Mouse (Mus musculus): ENCODE measurements at regions not wholly inside any gene's neighbourhood (a gene's known extent, or its start where the extent isn't known, plus 50 kb on each side); places are given as distances from the start of the nearest gene placed in this dataset.

DNA sequence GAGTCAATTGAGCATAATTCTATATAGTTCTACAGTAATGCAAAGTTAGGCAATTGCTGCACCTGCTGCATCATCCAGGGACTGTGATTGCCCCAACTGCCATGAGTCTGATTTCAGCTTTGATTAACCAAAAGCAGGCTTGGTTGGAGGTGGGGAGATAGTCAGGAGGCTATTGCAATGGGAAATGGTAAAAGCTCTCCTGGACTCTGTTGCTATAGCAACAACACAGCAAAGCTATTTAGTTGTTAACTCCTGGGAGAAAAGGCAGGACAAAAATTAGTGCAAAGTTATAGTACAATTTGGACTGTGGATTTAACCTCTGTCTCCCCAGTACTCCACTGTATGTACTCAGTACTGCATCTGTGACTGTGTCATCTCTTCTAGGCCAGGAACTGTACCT lies 51.7 kb upstream of the Rasgrf1 start:
- intact Hi-C loops (cut with DNase I): no loop called here

DNA sequence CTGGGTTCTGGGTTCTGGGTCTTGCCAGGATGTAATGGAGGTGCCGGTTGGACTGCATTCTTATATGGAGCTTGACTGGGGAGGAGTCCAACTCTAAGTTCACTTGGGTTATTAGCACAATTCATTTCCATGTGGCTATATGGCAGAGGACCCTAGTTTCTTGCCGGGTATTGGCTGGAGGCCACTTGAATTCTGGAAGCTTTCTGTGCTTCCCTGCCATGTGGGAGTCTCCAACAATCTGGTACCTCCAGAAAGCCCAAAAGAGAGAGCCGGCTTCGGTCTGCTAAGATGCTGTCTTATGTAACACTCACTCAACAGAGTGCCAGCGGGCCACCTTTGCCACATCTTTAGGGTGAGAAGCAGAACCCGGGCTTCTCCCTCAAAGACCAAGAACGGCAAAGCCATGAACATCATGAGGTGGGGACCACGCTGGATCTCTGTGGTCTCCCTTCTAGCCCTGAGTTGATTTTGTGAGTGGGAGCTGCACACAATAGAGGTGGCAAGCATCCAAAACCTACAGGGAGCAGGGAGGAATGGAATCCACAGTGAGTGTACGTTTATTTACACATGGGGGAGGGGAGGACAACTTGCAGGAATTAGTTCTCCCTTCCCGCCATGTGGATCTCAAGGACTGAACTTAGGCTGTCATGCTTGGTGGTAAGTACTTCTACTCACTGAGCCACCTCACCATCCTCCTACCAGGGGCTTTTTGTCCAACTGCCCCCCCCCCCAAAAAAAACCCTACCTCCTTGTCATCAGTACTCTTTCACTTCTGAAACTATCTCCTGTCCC lies 59.0 kb upstream of the Rasgrf1 start:
- intact Hi-C loops (cut with DNase I): no loop called here

DNA sequence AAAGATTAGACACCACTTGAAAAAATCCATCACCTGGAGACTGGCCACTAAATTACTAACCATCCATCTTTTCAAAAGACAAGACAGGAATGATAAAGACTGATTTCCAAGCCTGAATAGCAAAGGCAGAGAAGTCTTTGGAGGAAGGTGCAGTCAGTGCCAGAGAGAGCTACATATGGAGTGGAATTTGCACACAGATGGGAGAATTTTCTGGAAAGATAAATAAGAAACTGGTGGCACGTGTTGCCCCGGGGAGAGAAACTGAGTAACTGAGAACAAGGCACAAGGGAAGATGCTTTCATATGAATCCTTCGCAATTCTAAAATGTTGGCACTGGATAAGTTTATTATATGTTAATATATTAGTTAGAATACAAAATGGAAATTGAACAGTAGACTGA lies 59.8 kb upstream of the Rasgrf1 start:
- intact Hi-C loops (cut with DNase I): no loop called here

DNA sequence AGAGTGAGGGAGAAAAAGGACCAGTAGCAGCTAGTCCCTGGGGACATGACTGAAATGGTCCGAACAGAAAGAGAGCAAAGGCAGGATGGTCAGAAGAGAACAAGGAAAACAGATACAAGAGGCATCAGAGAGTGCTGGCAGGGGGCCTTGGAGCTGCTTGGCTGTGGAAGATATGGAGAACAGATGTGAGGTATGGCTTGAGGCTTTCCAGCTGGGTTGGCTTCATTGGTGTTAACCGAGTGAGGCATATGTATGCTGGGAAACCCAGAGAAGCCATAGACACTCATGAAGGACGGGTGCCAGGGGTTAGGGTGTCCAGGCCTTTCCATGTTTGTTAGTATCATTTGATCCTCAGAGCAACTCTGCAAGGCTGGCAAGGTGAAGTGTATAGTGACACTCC lies 61.1 kb upstream of the Rasgrf1 start:
- intact Hi-C loops (cut with DNase I): no loop called here

DNA sequence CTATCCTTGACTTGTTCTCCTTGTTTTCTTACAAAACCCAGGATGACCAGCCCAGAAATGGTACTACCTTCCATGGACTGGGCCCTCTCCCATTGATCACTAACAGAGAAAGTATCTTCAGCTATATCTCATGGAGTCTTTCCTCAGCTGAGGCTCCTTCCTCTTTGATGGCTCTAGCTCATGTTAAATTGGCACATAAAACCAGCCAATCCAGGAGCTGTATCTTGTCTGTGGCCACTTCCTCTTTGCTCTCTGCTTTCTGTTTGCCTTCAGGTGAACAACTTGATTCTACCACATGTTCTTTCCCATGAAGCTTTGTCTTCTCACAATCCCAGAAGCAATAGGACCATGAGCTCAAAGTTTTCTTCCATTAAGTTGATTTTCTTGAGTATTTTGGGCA lies 62.7 kb upstream of the Rasgrf1 start:
- intact Hi-C loops (cut with DNase I): no loop called here

DNA sequence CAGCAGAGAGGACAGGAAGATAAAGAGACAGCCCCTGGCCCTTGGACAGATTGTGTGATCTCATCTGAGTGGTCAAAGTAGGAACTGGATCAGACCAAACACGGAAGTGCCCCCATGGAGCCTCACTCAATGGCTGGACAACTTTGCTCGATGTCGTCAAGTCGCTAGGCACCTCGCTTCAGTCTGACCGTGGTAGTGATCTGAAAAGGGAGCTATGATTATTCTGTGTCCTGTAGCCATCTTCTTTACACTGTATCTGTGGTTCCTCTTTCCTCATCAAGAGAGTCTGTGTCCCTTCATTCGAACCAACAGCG lies 67.0 kb upstream of the Rasgrf1 start:
- intact Hi-C loops (cut with DNase I): no loop called here

DNA sequence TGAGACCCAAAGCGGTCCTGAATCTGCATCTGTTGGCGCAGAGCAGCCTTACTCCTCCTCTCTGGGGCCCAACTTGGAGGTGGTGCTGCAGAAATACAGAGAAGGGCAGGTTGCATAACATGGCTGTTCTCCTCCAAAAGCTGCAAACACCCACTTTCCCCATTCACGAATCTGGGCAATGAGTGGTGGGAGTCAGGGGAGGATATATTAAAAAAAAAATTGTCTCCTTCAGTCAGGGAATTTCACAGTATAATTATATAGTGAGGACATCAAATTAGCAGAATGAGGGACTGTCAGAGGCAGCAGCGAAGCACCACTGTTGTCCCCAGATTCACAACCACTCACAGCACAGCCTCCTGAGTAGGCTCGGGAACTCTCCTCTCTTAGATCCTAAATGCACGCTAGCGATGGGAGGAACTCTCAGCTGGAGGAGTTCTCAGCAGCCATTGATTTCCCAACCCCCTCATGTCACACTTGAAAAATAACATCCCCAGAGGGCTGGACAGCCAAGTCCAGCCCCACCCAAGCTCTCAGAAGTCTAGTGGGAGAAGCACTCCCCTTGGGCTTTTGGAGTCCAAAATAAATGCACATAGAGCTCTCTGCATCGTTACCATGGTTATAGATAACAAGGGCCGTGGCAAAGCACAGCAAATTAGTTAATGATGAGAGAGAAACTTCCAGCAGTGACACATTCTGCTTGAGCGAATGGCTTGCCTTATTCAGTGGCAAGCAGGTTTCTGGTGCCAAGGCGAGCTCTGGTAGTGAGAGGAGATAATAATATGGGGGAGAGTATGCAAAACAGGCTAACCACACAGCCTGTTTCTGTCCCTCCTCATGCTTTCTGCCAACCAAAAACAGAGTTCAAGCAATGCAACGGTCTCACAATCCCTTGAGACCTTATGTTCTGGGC lies 67.6 kb upstream of the Rasgrf1 start:
- intact Hi-C loops (cut with DNase I): no loop called here

DNA sequence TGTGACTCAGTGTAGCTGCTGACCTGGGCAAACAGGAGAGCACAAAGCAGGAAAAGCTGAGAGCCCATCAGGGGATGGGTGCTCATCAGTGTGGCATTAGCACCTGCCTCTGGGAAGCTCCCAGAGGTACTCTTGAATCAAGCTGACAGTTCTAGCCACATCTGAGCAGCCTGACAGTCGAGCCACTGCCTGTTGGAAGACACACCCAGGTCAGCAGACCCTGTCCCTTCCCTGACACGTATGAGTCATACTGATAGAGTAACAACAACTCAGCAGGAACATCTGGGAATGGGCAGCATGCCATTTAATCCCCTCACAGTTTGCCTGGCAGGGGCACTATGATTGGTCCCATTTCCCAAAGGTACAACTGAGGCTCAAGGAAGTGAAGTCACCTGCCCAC lies 68.3 kb upstream of the Rasgrf1 start:
- intact Hi-C loops (cut with DNase I): no loop called here

DNA sequence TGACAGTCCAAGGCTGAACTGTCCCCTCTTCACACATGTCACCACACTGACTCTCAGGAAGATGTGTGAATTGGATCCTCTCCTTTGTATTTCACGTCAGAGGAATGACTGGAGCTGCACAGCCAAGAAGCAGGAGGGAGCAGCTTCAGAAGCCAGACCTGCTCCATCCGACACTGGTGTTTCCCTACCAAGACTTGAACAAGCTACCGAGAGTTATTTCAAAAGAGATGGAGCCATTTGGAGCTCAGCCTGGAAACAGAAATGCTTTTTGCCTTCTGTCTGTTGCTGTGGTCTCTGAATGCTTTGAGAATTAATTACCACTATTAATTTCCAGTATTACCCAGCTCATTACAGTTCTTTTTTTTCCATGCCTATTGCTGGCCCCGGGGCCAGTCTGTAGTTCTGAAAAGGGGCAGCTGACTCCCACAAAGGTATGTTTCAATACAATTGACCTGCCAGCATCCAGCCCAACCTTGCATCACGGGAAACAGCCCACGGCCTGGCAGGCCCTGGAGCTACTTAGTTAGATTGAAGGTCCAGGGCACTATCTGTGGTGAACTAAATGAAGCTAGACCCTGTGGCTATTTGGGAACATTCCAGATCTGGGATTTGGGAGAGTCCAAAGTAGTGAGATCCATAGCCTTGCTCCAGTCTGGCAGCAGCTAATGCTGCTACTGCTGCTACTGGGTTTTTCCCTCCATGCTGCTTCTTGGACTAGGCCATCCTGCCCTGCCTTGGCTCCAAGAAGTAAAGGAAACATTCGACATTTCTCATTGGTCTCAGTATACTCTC lies 73.1 kb upstream of the Rasgrf1 start:
- intact Hi-C loops (cut with DNase I): no loop called here

DNA sequence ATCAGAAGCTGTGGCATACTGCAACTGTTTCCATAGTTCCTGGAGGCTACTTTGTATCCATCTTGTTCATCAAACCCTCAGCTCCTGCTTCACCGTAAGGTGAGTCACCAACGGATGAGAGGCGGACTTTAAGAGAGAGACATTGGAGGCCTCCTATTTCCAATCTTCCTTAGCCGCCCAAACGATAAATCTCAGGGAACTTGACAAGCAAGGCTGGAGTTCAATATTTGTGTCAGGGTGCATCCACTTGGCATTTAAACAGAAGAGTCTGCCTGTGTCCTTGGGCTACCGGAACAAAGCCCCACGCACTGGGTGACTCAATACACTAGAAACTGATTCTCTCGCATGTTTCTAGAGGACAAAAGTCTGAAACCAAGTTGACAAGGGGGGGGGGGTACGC lies 76.1 kb upstream of the Rasgrf1 start:
- intact Hi-C loops (cut with DNase I): no loop called here

DNA sequence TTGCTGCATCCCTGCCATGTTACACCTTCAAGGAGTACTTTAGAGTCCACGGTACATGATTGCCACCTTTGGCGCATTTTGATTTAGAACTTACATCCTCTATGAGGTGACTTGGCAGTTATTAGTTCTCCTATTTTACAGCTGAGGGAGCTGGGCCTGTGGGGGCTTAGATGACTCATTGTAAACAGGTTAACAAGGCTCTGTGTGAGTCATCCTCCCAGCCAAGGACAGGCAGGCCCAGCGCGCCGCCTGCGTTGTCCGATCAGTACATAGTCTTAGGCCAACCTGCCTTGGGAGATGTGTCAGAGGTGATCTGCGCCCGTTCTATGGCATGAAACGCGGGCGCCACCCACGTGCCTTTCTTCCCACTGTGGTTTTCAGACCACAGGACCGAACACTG lies 77.9 kb upstream of the Rasgrf1 start:
- intact Hi-C loops (cut with DNase I): no loop called here

DNA sequence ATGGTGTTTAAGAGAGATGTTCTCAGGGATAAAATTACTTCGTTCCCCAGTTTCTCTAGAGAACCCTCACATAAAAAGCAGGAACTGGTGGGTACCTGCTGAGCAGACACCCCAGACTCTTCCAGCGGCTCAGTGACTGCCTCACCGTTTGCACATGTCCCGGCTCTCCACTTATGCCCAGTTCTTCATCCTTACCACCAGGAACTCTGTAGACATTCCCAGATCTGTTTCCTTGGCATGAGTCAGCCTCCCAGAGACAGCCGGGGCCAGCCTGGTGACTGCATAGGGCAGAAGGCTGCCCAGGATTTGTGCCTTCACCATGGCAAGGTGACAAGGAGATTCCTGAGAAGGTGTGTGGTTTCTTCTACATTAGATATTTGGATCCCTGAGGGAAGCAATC lies 81.6 kb upstream of the Rasgrf1 start:
- intact Hi-C loops (cut with DNase I): loop anchor here (5.0 kb wide), 2 partner anchors 89 to 249 kb away; no protein-coding TSS in a partner anchor

DNA sequence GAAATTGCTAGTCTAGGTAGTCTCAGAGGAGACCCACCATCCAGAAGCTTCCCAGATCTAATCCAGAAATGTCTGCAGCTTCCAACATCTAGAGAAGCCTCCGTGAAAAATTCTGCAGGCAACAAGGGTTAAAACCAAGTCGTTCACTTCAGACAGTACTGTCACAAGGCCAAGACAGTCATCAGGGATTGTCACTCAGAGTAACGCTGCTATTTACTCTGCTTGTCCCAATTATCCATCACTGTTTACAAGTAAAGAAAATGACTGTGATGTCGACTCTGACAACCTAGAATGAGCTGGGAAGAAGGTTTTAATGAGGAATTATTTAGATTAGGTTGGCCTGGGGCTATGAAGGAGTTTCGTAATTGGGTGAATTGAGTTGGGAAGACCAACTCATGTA lies 82.1 kb upstream of the Rasgrf1 start:
- intact Hi-C loops (cut with DNase I): loop anchor here (1.0 to 5.0 kb wide), 3 partner anchors 90 to 250 kb away; no protein-coding TSS in a partner anchor

DNA sequence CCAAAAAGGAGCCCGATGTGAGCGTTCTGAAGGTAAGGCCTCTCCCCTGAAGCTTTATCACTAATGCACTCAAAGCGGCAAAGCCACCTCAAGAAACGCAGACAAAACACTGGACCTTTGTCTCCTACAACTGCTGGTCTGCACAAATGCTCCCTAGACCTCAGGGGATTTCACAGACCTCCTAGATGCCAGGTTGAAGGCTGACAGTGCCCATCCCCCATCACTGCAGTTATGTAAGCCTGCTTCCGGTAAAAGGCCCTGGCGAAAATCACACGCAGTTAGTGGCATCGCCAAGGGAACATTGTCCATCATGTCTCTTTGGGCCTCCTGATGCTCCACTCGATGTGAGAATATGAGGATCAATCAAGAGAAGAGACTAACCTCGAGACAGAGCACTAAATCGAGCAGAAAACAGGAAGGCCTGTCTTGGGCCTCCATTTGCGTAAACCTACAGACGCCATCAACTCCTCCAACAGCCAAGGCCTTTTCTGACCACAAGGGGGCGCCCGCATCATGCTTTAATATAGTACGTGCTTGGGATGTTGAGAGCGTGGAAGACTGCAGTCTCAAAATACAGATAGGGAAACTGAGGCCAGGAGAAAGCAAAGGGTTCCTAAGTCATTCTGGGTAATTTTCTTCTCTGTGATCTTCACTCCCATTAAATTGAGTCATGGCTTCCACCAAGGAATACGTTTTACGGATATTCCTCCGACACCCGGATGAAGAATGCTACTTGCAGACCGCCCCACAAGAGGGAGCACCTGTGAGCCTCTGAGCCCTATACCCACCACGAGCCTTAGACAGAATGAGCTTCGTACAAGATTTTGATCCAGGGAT lies 82.8 kb upstream of the Rasgrf1 start:
- intact Hi-C loops (cut with DNase I): loop anchor here (1.0 to 5.0 kb wide), 3 partner anchors 90 to 250 kb away; no protein-coding TSS in a partner anchor

DNA sequence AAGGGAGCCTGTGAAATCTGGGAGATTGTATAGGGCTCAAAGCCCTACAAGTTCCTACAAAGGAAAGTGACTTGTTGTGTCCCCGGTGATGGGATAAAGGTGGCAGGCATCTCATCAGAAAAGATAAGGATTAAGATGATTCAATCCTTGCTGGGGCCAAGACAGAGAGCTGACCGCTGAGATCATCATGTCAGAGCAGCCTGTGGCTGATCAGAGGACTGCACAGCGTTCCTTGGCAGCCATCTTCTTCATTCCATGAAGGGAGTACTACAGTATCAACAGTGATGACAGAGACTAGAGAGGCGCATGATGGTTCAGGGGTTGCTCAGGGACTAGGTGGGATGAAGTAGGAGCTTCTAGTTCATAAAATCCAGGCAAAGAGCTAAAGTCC lies 83.6 kb upstream of the Ankrd34c start:
- intact Hi-C loops (cut with DNase I): no loop called here

DNA sequence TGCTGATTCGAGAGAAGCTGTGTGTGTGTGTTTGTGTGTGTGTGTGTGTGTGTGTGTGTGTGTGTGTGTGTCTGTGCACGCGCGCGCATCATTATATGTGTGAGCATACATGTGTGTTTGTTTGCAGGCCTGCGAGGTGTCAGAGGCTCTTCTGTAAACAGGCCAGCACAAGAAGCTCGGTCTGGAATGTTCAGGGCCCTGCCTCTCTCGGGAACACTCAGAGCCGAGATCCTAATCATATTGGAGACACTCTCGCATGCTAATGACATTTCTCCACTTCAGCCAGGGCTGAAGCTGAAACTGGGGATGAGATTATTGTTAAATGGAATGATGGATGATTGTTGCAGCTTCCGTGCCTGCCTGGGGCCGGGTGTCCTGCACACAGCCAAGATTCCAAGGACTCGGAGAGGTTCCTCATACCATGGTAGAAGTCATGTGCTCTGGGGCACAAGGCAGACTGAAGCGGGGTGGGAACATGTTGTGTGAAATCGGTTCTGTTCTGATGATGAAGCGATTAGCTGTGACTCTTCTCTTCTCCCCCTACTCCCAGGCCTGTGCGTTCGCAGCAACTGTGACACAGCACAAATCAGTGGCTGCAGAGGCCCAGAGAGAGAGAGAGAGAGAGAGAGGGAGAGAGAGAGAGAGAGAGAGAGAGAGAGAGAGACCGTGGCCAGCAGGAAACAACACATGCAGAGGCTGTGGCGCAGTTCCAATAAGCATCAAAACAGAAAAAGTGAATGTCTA lies 83.0 kb upstream of the Ankrd34c start:
- intact Hi-C loops (cut with DNase I): no loop called here

DNA sequence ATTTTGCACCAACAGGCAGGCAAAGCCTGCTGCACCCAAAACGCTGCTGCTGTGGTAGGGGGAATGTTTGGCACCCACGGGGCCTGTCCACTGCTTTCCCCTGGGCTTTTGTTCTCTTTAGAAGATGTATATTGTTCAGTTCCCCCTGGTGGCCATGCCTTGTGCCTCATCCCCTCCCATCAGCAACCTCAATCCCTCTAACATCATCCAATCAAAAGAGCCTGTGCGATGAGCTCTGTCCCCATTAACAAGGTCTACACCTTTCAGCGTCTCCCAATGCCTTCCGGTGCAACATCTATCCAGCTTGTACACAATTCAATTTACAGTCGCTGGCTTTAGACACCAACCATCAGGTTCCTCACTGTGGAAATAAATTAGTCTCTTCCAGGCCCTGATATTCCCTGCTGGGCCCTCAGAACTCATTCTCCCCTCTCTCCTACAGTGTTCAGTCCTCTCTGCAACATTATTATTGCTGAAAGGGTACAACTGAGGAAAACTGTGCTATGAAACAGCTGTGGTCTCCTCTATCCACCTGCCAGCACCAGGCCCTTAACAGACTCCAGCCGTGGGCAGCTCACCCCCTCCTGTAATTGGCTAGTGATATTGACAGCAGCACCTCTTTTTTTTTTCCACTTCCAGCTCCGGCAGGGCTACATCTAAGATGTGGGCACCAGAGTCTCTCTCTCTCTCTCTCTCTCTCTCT lies 75.5 kb upstream of the Ankrd34c start:
- intact Hi-C loops (cut with DNase I): no loop called here

DNA sequence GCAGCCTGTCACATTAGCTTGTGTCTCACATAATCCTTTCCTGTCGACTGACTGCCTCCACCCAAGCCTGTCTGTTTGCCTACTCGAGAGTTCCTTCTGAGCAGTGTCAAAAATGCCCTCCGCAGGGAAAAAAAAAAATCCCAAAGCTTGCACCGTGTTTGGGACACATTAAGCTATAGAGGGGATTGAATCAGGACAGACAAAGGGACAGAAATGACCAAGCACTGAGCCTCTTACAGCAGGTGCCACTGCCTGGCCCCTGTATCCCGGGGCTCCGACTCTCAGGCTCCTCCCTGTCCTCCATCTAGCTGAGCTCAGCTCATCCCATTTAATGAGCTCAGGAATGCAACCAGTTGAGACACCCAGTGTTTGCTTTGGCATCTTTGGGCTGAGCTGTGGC lies 69.1 kb upstream of the Ankrd34c start:
- intact Hi-C loops (cut with DNase I): no loop called here

DNA sequence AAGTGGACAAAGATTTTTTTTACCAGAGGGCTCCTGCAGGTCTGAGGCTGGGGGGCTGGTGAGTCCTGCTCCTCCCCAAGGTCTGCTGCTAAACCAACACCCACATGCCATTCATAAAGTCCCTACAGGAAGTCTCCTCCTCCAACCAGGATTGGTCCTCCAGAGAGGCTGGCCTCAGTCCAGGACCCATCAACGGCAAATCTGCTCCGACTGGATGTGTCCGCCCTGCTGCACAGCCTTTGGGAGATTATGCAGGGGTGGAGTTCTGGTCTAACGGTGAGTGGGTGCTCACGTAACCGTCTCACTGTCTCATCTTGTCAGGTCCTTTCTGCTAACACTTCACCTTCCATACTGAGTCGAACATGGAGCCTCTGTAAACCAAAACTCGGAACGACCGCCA lies 64.4 kb upstream of the Ankrd34c start:
- intact Hi-C loops (cut with DNase I): no loop called here

Measured in adrenal gland (tissue).